Mouse (Mus musculus) stomach, embryonic 16.5 days (tissue): ENCODE results near the gene Cst7. TPM values are rescaled to one million over a fixed set of nuclear protein-coding genes. Genes with fewer than 3 reads are reported as not detected.

Experiments used
- ATAC-seq: fragments of 200-750 bp; cut with Nextera tagmentation; 2 replicates; pipeline ENCODE4 v1.8.0; 2017; ENCODE audit warnings: moderate number of reproducible peaks, moderate TSS enrichment; ENCODE audit not compliant: insufficient read depth, low FRiP score
- H3K27ac ChIP-seq: fragments of 300-500 bp; sonication (generic); 2 replicates; pipeline ENCODE4 v1.5.1; 2014; ENCODE audit warnings: low read length
- H3K27me3 ChIP-seq: fragments of 300-500 bp; sonication (generic); 2 replicates; pipeline ENCODE4 v1.6.1; 2014; ENCODE audit warnings: low read length, control low read depth, mixed read lengths; ENCODE audit not compliant: control insufficient read depth, insufficient read depth
- H3K36me3 ChIP-seq: fragments of 300-500 bp; sonication (generic); 2 replicates; pipeline ENCODE4 v1.6.1; 2014; ENCODE audit warnings: low read length; ENCODE audit not compliant: control insufficient read depth, insufficient read depth
- H3K4me1 ChIP-seq: fragments of 300-500 bp; sonication (generic); 2 replicates; pipeline ENCODE4 v1.6.1; 2014; ENCODE audit warnings: low read length, control low read depth, mixed read lengths; ENCODE audit not compliant: control insufficient read depth, insufficient read depth
- H3K4me2 ChIP-seq: fragments of 300-500 bp; sonication (generic); 2 replicates; pipeline ENCODE4 v1.6.1; 2014; ENCODE audit warnings: low read depth, low read length, mixed read lengths
- H3K4me3 ChIP-seq: fragments of 300-500 bp; sonication (generic); replicated peaks from 2 replicates; pipeline ENCODE4 v1.5.1; 2014; ENCODE audit warnings: mild to moderate bottlenecking, low read length
- H3K9ac ChIP-seq: fragments of 300-500 bp; sonication (generic); 2 replicates; pipeline ENCODE4 v1.6.1; 2014; ENCODE audit warnings: low read length
- H3K9me3 ChIP-seq: fragments of 300-500 bp; sonication (generic); replicated peaks from 2 replicates; pipeline ENCODE4 v1.6.1; 2016; ENCODE audit warnings: low read length, control low read depth; ENCODE audit not compliant: control insufficient read depth
- WGBS: fragments of 180-500 bp; shearing (Covaris S2); extraction: QIAGEN DNeasy Blood & Tissue Kit; methylation state at CpG from one replicate; pipeline ENCODE4 v1.1.7; 2014; 5-methylcytosine and 5-hydroxymethylcytosine counted together
- polyA plus RNA-seq: library from polyadenylated mRNA; unstranded; fragments of >200 nt; fragmentation: Nextera tagmentation; extraction: Ambion mirVana; gene quantifications from 2 replicates; pipeline ENCODE4 v1.2.1, GENCODE M21; 2015

The Cst7 gene
- polyA plus RNA-seq, 1 experiment from 2014 or later = 0.63 TPM

DNA sequence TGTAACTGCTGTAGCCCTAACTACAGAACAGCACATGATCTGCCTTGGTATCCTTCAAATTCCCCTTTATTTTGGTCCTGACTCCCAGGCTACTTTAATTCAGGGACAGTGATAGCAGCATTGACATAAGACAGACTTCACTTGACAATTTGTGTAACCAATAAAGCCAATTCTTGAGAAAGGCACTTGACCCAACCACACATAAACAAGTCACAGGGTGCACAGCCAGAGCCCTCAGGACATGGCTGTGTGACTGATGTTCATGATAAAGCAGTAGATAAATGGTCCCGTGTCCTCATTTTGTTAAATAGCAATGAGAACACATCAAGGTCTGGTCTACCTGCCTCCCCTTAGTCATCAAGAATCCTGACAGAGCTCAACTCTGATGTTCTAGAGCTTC lies 9.4 kb downstream of the Cst7 start:
- no peak overlapping the region for H3K9ac ChIP-seq
- H3K9me3 ChIP-seq = no peaks in the 10 kb centered on the region
- H3K4me1 ChIP-seq = no peaks in the 10 kb centered on the region
- 69% methylated on average over 1 of the region's 1 CpGs for WGBS
- H3K27ac ChIP-seq = no peak overlapping the region
- no peak overlapping the region for H3K4me2 ChIP-seq
- no peaks in the 10 kb centered on the region for H3K27me3 ChIP-seq
- ATAC-seq = no peak
- H3K36me3 ChIP-seq = peaks cover 7% of the 10 kb centered on the region
- no peak overlapping the region for H3K4me3 ChIP-seq

- Histone ChIP-seq H3K27ac (no peak overlapping the region), H3K9ac (no peak overlapping the region), H3K36me3 (peaks cover 14% of the 10 kb centered on the region), H3K4me1 (no peaks in the 10 kb centered on the region), H3K4me2 (no peak overlapping the region), H3K4me3 (no peak overlapping the region), H3K27me3 (no peaks in the 10 kb centered on the region), H3K9me3 (no peaks in the 10 kb centered on the region)
- no peak for ATAC-seq
- WGBS = 81% methylated on average over 11 of the region's 11 CpGs
Measured at GRCm38 (mm10) chr2:150589076-150589475, 18.9 kb downstream of the Cst7 start.

DNA sequence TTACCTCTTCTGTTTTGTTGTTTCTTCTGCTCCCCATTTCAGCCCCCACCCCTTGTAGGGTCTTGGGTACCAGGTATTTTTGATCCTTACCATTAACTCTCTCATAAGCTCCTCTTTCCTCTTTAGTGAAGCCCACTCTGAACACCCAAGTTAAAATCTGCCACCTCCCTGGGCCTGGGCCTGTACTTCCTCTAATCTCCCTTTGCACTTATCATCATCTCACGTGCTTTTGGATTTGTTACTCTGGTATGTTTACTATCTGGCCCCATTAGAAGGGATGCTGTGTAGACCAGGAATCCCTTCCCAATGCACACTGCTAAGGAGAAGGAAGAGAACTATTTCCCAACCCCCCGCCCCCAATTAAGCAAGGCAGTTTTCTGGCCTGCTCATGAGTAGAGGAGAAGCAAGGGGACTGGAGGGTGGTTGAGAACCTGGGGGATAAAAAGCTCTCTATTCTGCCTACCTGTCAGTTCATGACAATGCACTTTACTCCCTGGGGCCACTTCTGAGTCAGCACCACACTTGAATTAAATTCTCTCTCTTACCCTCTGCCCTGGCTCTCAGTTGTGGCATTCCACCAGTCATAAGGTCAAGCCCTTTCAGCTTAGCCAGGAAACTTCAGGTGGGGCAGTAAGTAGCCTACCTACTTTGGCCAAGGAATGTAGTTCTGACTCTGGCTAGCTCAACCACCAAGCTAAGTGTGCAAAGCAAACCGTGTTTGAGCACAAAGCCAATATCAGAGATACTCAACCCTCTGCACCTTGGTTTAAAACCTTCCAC lies 25.4 kb downstream of the Cst7 start:
- no peak overlapping the region for H3K4me2 ChIP-seq
- no peak for ATAC-seq
- no peaks in the 10 kb centered on the region for H3K4me1 ChIP-seq
- H3K27ac ChIP-seq = no peak overlapping the region
- H3K9me3 ChIP-seq = no peaks in the 10 kb centered on the region
- H3K27me3 ChIP-seq = no peaks in the 10 kb centered on the region
- 87% methylated on average over 3 of the region's 3 CpGs for WGBS
- H3K36me3 ChIP-seq = peaks cover 2% of the 10 kb centered on the region; the same call in 1 of the 2 replicates
- H3K4me3 ChIP-seq = no peak overlapping the region
- H3K9ac ChIP-seq = no peak overlapping the region

DNA sequence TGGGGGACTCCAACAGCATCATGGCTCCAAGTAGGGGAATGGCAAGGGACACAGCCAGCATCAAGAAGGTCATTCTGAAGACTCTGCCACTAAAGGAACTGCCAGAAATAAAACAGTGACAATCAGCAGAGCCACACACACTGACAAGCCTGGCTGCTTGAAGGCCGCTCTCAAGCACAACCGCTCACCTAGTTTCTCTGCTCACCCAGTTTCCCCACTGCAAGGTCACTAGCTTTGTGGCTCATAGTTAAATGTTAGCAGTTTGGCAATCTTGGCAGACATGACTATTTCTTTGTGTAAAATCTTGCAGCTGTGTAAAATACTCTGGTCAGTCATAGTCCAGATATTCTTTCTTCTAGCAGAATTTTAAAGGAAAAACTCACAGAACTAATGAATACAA lies 30.0 kb downstream of the Cst7 start:
- H3K27me3 ChIP-seq = no peaks in the 10 kb centered on the region
- H3K36me3 ChIP-seq = no peaks in the 10 kb centered on the region
- no peaks in the 10 kb centered on the region for H3K4me1 ChIP-seq
- H3K27ac ChIP-seq = no peak overlapping the region
- no peak overlapping the region for H3K9ac ChIP-seq
- no peak overlapping the region for H3K4me2 ChIP-seq
- no peak for ATAC-seq
- H3K9me3 ChIP-seq = no peaks in the 10 kb centered on the region
- 93% methylated on average over 2 of the region's 2 CpGs for WGBS
- no peak overlapping the region for H3K4me3 ChIP-seq

DNA sequence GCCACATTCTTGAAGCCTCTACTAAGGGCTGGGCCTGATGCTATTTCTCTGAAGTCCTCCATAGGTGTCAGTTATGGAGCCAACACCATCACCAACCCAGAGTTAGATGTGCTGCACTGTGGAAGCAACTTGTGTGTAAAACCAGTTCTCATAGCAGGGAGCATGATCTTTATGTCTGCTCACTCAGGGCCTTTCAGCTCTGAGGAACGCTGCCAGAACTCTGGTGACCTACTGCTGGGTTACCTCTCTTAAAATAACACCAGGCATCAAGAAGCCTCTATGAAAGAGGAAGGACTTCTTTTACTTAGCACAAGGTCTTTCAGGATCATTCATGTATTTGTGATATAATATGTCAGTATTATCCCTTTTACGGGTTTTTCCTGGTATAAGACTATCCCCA lies 32.0 kb downstream of the Cst7 start:
- Histone ChIP-seq H3K4me2 (no peak overlapping the region), H3K4me1 (peaks cover under 1% of the 10 kb centered on the region; the same call in 1 of the 2 replicates), H3K4me3 (no peak overlapping the region), H3K36me3 (no peaks in the 10 kb centered on the region), H3K27ac (no peak overlapping the region), H3K9ac (no peak overlapping the region), H3K27me3 (no peaks in the 10 kb centered on the region), H3K9me3 (no peaks in the 10 kb centered on the region)
- ATAC-seq = no peak
- 82% methylated on average over 2 of the region's 2 CpGs for WGBS

DNA sequence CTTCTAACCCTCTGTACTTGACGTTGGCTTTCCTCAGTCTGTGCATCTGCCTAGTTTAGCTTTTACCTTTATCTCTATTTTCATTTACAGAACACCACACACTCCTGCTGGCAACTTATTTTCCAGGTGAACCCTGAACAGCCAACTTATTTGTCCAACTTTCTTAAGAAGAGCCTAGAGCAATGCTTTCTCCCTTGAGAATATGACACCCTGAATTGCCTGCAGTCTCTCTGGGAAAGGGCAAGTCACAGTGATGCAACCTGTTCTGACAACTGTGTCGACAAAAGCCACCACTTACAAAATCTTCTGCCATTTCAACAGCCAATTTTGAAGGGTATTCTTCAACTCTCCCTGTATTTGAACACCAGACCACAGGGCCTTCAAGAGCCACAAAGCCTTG lies 34.6 kb downstream of the Cst7 start:
- no peak for ATAC-seq
- Histone ChIP-seq H3K27ac (no peak overlapping the region), H3K27me3 (no peaks in the 10 kb centered on the region), H3K4me2 (no peak overlapping the region), H3K36me3 (no peaks in the 10 kb centered on the region), H3K9me3 (no peaks in the 10 kb centered on the region), H3K9ac (no peak overlapping the region), H3K4me3 (no peak overlapping the region), H3K4me1 (peaks cover 7% of the 10 kb centered on the region; the same call in 1 of the 2 replicates)
- 79% methylated on average over 2 of the region's 2 CpGs for WGBS

DNA sequence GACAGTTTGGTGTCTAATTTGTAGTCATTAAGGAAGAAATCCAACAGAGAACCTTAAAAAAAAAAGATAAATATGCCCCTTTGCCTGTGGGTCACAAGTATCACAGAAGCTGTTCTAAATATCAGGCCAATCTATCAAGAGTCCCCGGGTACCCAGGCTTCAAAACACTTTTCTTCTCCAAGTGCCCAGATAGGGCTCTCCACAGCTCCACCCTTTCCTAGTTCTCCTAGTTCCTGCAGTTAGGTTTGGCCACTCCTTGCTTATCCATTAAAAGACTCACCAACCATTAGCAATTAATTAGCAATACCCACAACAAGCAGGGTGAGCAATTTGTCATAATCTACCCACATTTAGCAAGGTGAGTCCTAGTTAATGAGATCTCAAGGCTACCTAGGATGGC lies 36.9 kb downstream of the Cst7 start:
- Histone ChIP-seq H3K9ac (no peak overlapping the region), H3K27ac (no peak overlapping the region), H3K27me3 (no peaks in the 10 kb centered on the region), H3K4me2 (0 out of 2 replicates have a peak overlapping the region, but pooled peaks have one; percentile 86), H3K4me3 (no peak overlapping the region), H3K9me3 (no peaks in the 10 kb centered on the region), H3K36me3 (no peaks in the 10 kb centered on the region), H3K4me1 (peaks cover 7% of the 10 kb centered on the region; the same call in 1 of the 2 replicates)
- ATAC-seq = no peak
- WGBS = 37% methylated on average over 1 of the region's 1 CpGs

DNA sequence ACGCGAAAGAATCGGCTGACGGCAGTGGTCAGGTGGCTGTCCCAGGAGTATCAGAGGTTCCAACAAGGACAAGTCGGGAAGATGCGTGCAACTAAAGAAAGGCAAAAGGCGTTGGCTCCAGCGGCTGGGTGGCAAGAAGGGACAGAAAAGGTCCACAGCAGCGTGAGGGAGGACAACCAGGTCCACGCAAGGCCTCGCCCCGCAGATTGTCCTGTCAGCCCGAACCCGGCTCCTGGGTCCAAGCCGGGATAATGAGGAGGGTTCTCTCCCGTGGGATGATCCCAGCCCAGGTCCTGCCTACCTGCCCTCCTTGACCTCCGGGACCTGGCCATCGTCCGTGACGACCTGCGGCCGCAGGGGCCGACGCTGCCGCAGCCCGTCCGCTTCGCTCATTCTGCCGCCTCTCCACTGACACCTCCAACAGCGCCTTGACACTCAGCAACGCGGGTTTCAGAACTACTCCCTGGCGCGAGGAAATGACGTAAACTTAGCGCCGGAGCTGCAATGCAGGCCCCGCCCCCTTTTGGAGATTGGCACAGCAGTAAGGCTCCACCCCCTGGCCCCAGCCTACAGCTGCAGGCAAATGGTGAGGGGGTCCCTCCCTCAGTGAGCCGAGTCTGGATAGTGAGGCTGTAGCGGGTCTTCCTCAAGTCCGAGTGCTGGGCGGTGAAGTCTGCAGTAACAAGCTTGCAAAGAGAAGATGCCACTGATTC lies 38.0 kb downstream of the Cst7 start, which contains the start of gene Apmap:
Apmap (minus strand) TSS at position 481 of the 713 bp plus-strand sequence.
- under 1% methylated on average over 42 of the region's 42 CpGs for WGBS
- H3K27ac ChIP-seq = peak within 1 kb of the TSS; percentile 68
- peak within 1 kb of the TSS; percentile 74 for H3K4me3 ChIP-seq
- no peaks in the 10 kb centered on the region for H3K9me3 ChIP-seq
- peak within 1 kb of the TSS; percentile 86 for H3K4me2 ChIP-seq
- peak; percentile 97 for ATAC-seq
- H3K27me3 ChIP-seq = no peaks in the 10 kb centered on the region
- H3K4me1 ChIP-seq = peaks cover 7% of the 10 kb centered on the region; the same call in 1 of the 2 replicates
- H3K36me3 ChIP-seq = no peaks in the 10 kb centered on the region
- H3K9ac ChIP-seq = peak within 1 kb of the TSS; percentile 83
